Mouse (Mus musculus) liver, postnatal 0 days (tissue): ENCODE results near the gene Vps35l. TPM values are rescaled to one million over a fixed set of nuclear protein-coding genes. Genes with fewer than 3 reads are reported as not detected.

ENCODE experiments used
- ATAC-seq: fragments of 200-750 bp; cut with Nextera tagmentation; 2 replicates; pipeline ENCODE4 v1.8.0; 2017; ENCODE audit warnings: mild to moderate bottlenecking, moderate library complexity
- DNase-seq: peaks from one replicate; pipeline ENCODE4 v3.0.0-alpha.2; 2016
- H3K27ac ChIP-seq: fragments of 300-500 bp; sonication (generic); 2 replicates; pipeline ENCODE4 v1.5.1; 2014; ENCODE audit warnings: antibody characterized with exemption, moderate library complexity, mild to moderate bottlenecking, low read depth
- H3K27me3 ChIP-seq: fragments of 300-500 bp; sonication (generic); 2 replicates; pipeline ENCODE4 v1.6.1; 2014; ENCODE audit warnings: low read length, control low read depth, mixed read lengths; ENCODE audit not compliant: insufficient read depth
- H3K36me3 ChIP-seq: fragments of 300-500 bp; sonication (generic); replicated peaks from 2 replicates; pipeline ENCODE4 v1.6.1; 2014; ENCODE audit warnings: mild to moderate bottlenecking, control low read depth, low read length, moderate library complexity, mixed read lengths; ENCODE audit not compliant: insufficient read depth
- H3K4me1 ChIP-seq: fragments of 300-500 bp; sonication (generic); 2 replicates; pipeline ENCODE4 v1.6.1; 2014; ENCODE audit warnings: antibody characterized with exemption, mild to moderate bottlenecking, control low read depth; ENCODE audit not compliant: insufficient read depth
- H3K4me2 ChIP-seq: fragments of 300-500 bp; sonication (generic); 2 replicates; pipeline ENCODE4 v1.6.1; 2014; ENCODE audit warnings: low read depth, mild to moderate bottlenecking, low read length, moderate library complexity, mixed read lengths
- H3K4me3 ChIP-seq: fragments of 300-500 bp; sonication (generic); 2 replicates; pipeline ENCODE4 v1.5.1; 2014; ENCODE audit warnings: low read depth, low read length
- H3K9ac ChIP-seq: fragments of 300-500 bp; sonication (generic); replicated peaks from 2 replicates; pipeline ENCODE4 v1.6.1; 2014; ENCODE audit warnings: mild to moderate bottlenecking, moderate library complexity
- H3K9me3 ChIP-seq: fragments of 300-500 bp; sonication (generic); 2 replicates; pipeline ENCODE4 v1.6.1; 2016; ENCODE audit warnings: mild to moderate bottlenecking, control low read depth, low read length, mixed read lengths
- CTCF ChIP-seq: sonication (generic); IDR thresholded peaks from 2 replicates; pipeline ENCODE4 v1.5.1; 2016; ENCODE audit warnings: antibody characterized with exemption, low read depth
- EP300 ChIP-seq: IDR thresholded peaks from 2 replicates; pipeline ENCODE4 v1.6.1; 2016; ENCODE audit warnings: antibody characterized with exemption, low read depth, mild to moderate bottlenecking
- WGBS: fragments of 180-500 bp; shearing (Covaris S2); extraction: QIAGEN DNeasy Blood & Tissue Kit; methylation state at CpG from one replicate; pipeline ENCODE4 v1.1.7; 2014; ENCODE audit not compliant: insufficient replicate concordance; 5-methylcytosine and 5-hydroxymethylcytosine counted together
- polyA plus RNA-seq: library from polyadenylated mRNA; unstranded; fragments of >200 nt; fragmentation: Nextera tagmentation; extraction: Ambion mirVana; gene quantifications from 2 replicates; pipeline ENCODE4 v1.2.1, GENCODE M21; 2015

The Vps35l gene
- polyA plus RNA-seq, 1 experiment from 2014 or later: 20.5 TPM

GRCm38 (mm10) chr7:118710776-118711175, 29.2 kb upstream of the Vps35l start:
- Histone ChIP-seq H3K4me2 (no peak overlapping the region), H3K27ac (no peak overlapping the region), H3K27me3 (no peaks in the 10 kb centered on the region), H3K4me1 (peaks cover 11% of the 10 kb centered on the region), H3K9me3 (no peaks in the 10 kb centered on the region), H3K4me3 (no peak overlapping the region), H3K36me3 (no peaks in the 10 kb centered on the region), H3K9ac (no peak overlapping the region)
- DNase-seq (no peak), ATAC-seq (no peak)
- no peak for TF ChIP-seq EP300
- TF ChIP-seq CTCF: no peak
- 63% methylated on average over 5 of the region's 5 CpGs for WGBS

GRCm38 (mm10) chr7:118712228-118713173, 27.5 kb upstream of the Vps35l start, which contains the start of gene Ccp110:
Ccp110 (plus strand) TSS chr7:118712552.
- H3K27ac ChIP-seq: peak within 1 kb of the TSS; percentile 36; the same call in 1 of the 2 replicates
- H3K4me3 ChIP-seq: peak within 1 kb of the TSS; percentile 75
- H3K9ac ChIP-seq: peak within 1 kb of the TSS; percentile 66
- peaks cover 8% of the 10 kb centered on the region for H3K4me1 ChIP-seq
- H3K4me2 ChIP-seq: peak within 1 kb of the TSS; percentile 87
- DNase-seq (peak; percentile 95), ATAC-seq (peak; percentile 99)
- H3K27me3 ChIP-seq: no peaks in the 10 kb centered on the region
- H3K9me3 ChIP-seq: no peaks in the 10 kb centered on the region
- WGBS: 2% methylated on average over 48 of the region's 48 CpGs
- TF ChIP-seq CTCF: peak; percentile 43
- peak; percentile 75 for TF ChIP-seq EP300
- H3K36me3 ChIP-seq: no peaks in the 10 kb centered on the region

- H3K4me2 ChIP-seq: no peak overlapping the region
- WGBS: 88% methylated on average over 1 of the region's 1 CpGs
- ATAC-seq: no peak
- H3K36me3 ChIP-seq: 0 out of 2 replicates have a peak, but pooled peaks cover 5% of the 10 kb centered on the region
- no peaks in the 10 kb centered on the region for H3K27me3 ChIP-seq
- no peak for DNase-seq
- peaks cover 8% of the 10 kb centered on the region for H3K4me1 ChIP-seq
- no peaks in the 10 kb centered on the region for H3K9me3 ChIP-seq
- TF ChIP-seq CTCF (no peak), EP300 (no peak)
- no peak overlapping the region for H3K9ac ChIP-seq
- no peak overlapping the region for H3K4me3 ChIP-seq
- H3K27ac ChIP-seq: no peak overlapping the region
Observed at GRCm38 (mm10) chr7:118714873-118715272, 25.2 kb upstream of the Vps35l start.

- DNase-seq (no peak), ATAC-seq (no peak)
- WGBS: 85% methylated on average over 4 of the region's 4 CpGs
- Histone ChIP-seq H3K9me3 (no peaks in the 10 kb centered on the region), H3K4me1 (peaks cover 5% of the 10 kb centered on the region), H3K4me3 (no peak overlapping the region), H3K27ac (no peak overlapping the region), H3K4me2 (no peak overlapping the region), H3K36me3 (peaks cover 13% of the 10 kb centered on the region; the same call in 1 of the 2 replicates), H3K9ac (no peak overlapping the region), H3K27me3 (no peaks in the 10 kb centered on the region)
- TF ChIP-seq CTCF (no peak), EP300 (no peak)
Observed at GRCm38 (mm10) chr7:118718066-118718465, 22.0 kb upstream of the Vps35l start.

- no peak overlapping the region for H3K4me2 ChIP-seq
Observed at GRCm38 (mm10) chr7:118723927-118724326, 16.1 kb upstream of the Vps35l start.

GRCm38 (mm10) chr7:118725459-118725858, 14.6 kb upstream of the Vps35l start:
- TF ChIP-seq EP300 (no peak), CTCF (no peak)
- Histone ChIP-seq H3K4me2 (no peak overlapping the region), H3K4me1 (no peaks in the 10 kb centered on the region), H3K4me3 (no peak overlapping the region), H3K9ac (no peak overlapping the region), H3K9me3 (no peaks in the 10 kb centered on the region), H3K27me3 (no peaks in the 10 kb centered on the region), H3K27ac (no peak overlapping the region), H3K36me3 (peaks cover 26% of the 10 kb centered on the region)
- ATAC-seq: no peak
- no peak for DNase-seq
- WGBS: 72% methylated on average over 2 of the region's 2 CpGs

More at GRCm38 (mm10) chr7:118723927-118724326, 16.1 kb upstream of the Vps35l start:
- Histone ChIP-seq H3K4me1 (no peaks in the 10 kb centered on the region), H3K27me3 (no peaks in the 10 kb centered on the region), H3K36me3 (peaks cover 19% of the 10 kb centered on the region), H3K9ac (no peak overlapping the region), H3K4me3 (no peak overlapping the region), H3K9me3 (no peaks in the 10 kb centered on the region), H3K27ac (no peak overlapping the region)
- TF ChIP-seq CTCF (no peak), EP300 (no peak)
- ATAC-seq: no peak
- DNase-seq: no peak
- WGBS: 92% methylated on average over 9 of the region's 9 CpGs
